ENCODE assay signal across 8 mouse cellular contexts in the genomic region with DNA sequence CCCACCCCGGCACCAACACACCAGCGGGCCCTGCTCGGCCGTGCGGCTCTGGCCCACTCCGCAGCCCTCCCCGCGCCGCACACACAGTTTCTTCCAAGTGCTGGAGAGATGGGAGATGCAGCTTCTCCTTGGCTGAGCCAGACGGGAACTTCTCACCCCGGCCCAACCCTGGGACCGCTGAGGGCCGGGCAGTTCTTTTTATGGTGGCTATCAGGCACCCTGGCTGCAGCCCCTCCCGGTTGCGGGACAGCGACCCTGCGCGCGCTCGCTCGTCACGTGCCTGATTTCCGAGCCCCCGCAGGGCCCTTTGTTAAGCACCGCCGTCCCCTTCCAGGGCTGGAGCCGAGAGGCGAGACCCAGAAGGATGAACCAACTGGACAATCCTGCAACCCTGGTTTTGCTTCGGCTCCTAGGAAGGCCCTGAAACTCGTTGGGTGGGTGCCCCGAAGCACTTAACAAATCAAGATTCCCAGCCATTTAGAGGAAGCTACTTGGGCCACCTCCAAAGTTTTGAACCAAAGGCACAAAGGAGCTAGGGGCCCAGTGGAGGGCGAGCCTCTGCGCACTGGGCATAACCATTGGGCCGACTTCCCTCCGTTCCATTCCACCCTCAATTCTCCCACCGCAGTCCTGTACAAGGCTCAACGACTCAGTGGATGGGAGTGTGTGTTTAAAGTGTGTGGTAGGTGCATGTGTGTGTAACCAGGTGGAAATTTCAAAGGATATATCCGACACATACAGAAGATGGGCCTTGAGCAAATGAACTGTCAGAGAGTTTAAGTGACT. TPM values are rescaled to one million over a fixed set of nuclear protein-coding genes. Genes with fewer than 3 reads are reported as not detected.
A peak's percentile ranks its signal among the peaks of the same experiment; 100 is the strongest.
DNase-seq lines count a peak whose midpoint lies in the region; ATAC-seq and TF ChIP-seq lines count a peak whose summit lies in the region.

No protein-coding gene starts in this region.

- H3K36me3 ChIP-seq in embryonic facial prominence, embryonic 10.5 days (replicated peaks): no peaks in the 10 kb centered on the region
- H3K36me3 ChIP-seq in hindbrain, embryonic 15.5 days: no peaks in the 10 kb centered on the region
- no peaks in the 10 kb centered on the region for H3K36me3 ChIP-seq in neural tube, embryonic 14.5 days (ENCODE audit: control insufficient read depth, insufficient read depth, low read length)

- H3K27me3 ChIP-seq in embryonic facial prominence, embryonic 10.5 days (replicated peaks; ENCODE audit: low read depth, poor library complexity, severe bottlenecking): peaks cover 100% of the 10 kb centered on the region
- peaks cover 21% of the 10 kb centered on the region for H3K27me3 ChIP-seq in hindbrain, embryonic 15.5 days
- 0 out of 2 replicates have a peak, but pooled peaks cover 4% of the 10 kb centered on the region for H3K27me3 ChIP-seq in neural tube, embryonic 14.5 days (ENCODE audit: control insufficient read depth, insufficient read depth, low read length)

- H3K4me2 ChIP-seq in hindbrain, embryonic 15.5 days: peak overlapping the region; percentile 69
- peak overlapping the region; percentile 73 for H3K4me2 ChIP-seq in neural tube, embryonic 14.5 days (ENCODE audit: low read depth, low read length)

- H3K9me3 ChIP-seq in embryonic facial prominence, embryonic 10.5 days: no peaks in the 10 kb centered on the region
- H3K9me3 ChIP-seq in hindbrain, embryonic 15.5 days: no peaks in the 10 kb centered on the region
- H3K9me3 ChIP-seq in neural tube, embryonic 14.5 days (ENCODE audit: control insufficient read depth, low read length): no peaks in the 10 kb centered on the region

- no peak for TF ChIP-seq CTCF in left cerebral cortex, adult 2 months (IDR thresholded peaks at IDR 0.05)

- peak overlapping the region; percentile 78 for H3K27ac ChIP-seq in left cerebral cortex, adult 2 months
- peak overlapping the region; percentile 90 for H3K27ac ChIP-seq in embryonic facial prominence, embryonic 10.5 days (replicated peaks)
- H3K27ac ChIP-seq in hindbrain, embryonic 15.5 days (replicated peaks): peak overlapping the region; percentile 84
- H3K27ac ChIP-seq in neural tube, embryonic 14.5 days (ENCODE audit: low read depth, low read length): peak overlapping the region; percentile 44

- H3K9ac ChIP-seq in hindbrain, embryonic 15.5 days: peak overlapping the region; percentile 42
- H3K9ac ChIP-seq in neural tube, embryonic 14.5 days (replicated peaks; ENCODE audit: low read depth, low read length): peak overlapping the region; percentile 56

- 1% methylated on average over 38 of the region's 38 CpGs for WGBS in embryonic facial prominence, embryonic 10.5 days
- WGBS in hindbrain, embryonic 15.5 days: 3% methylated on average over 38 of the region's 38 CpGs
- 2% methylated on average over 38 of the region's 38 CpGs for WGBS in neural tube, embryonic 14.5 days

- intact Hi-C loops in left cerebral cortex, adult 2 months (cut with DNase I): loop anchor here (10.0 kb wide), 3 partner anchors 1135 to 1335 kb away; no protein-coding TSS in a partner anchor
- intact Hi-C loops in left cerebral cortex, postnatal 14 days (cut with DNase I): loop anchor here (5.0 to 10.0 kb wide), 5 partner anchors 287 to 1215 kb away; a partner anchor contains a TSS

- H3K4me1 ChIP-seq in embryonic facial prominence, embryonic 10.5 days: peaks cover 64% of the 10 kb centered on the region
- H3K4me1 ChIP-seq in hindbrain, embryonic 15.5 days (replicated peaks): peaks cover 24% of the 10 kb centered on the region
- peaks cover 5% of the 10 kb centered on the region; the same call in 1 of the 2 replicates for H3K4me1 ChIP-seq in neural tube, embryonic 14.5 days (ENCODE audit: control insufficient read depth, insufficient read depth, low read length)

- peak overlapping the region; percentile 41 for H3K4me3 ChIP-seq in left cerebral cortex, adult 2 months
- peak overlapping the region; percentile 60 for H3K4me3 ChIP-seq in embryonic facial prominence, embryonic 10.5 days
- peak overlapping the region; percentile 41 for H3K4me3 ChIP-seq in hindbrain, embryonic 15.5 days
- peak overlapping the region; percentile 38 for H3K4me3 ChIP-seq in neural tube, embryonic 14.5 days (ENCODE audit: low read depth, low read length)

- peak; percentile 67 for ATAC-seq in hindbrain, embryonic 15.5 days (ENCODE audit: low FRiP score, low read depth)
- ATAC-seq in neural tube, embryonic 14.5 days (ENCODE audit: low read depth): peak; percentile 39
- no peak for ATAC-seq in megakaryocyte, adult 5-6 weeks (ENCODE audit: poor library complexity, severe bottlenecking)

- peak in 1 of 2 experiments; percentile 42 for DNase-seq in left cerebral cortex, adult 2 months (ENCODE audit: extremely low spot score in 1 of 2, low spot score in 2 of 2)
- DNase-seq in left cerebral cortex, adult 8-10 months (ENCODE audit: low spot score in 2 of 2): no peak
- DNase-seq in embryonic facial prominence, embryonic 10.5 days (ENCODE audit: low spot score): peak; percentile 78
- no peak for DNase-seq in urinary bladder, postnatal 4 days (ENCODE audit: low spot score in 2 of 2)
- no peak for DNase-seq in left cerebral cortex, postnatal 14 days (ENCODE audit: low spot score in 2 of 2)

RNA-seq across cellular contexts. Expression of a gene that starts 20.1 kb away (rescaled TPM):
- 100 to 1,000 TPM; 118 to 125 TPM for total RNA-seq in left cerebral cortex, adult 2 months (2021)
- 100 to 1,000 TPM in 1 of 4 experiments, 10 to 100 TPM in 3; 92.7 to 104 (median 96.8) TPM for total RNA-seq in left cerebral cortex, adult 8-10 months (2022)
- 54.4 and 58.6 TPM in 2 replicates for polyA plus RNA-seq in embryonic facial prominence, embryonic 10.5 days (2016; fragmentation: Nextera tagmentation; extraction: Ambion mirVana)
- 51.8 and 57.4 TPM in 2 replicates for polyA plus RNA-seq in hindbrain, embryonic 15.5 days (2015; fragmentation: Nextera tagmentation; extraction: Ambion mirVana)
- polyA plus RNA-seq in neural tube, embryonic 14.5 days (2014; fragmentation: Nextera tagmentation; extraction: Ambion mirVana): 48.6 and 50.3 TPM in 2 replicates
- not detected in 2 replicates for total RNA-seq in megakaryocyte, adult 5-6 weeks (2015)
- total RNA-seq in megakaryocyte, adult 5-6 weeks (2017): not detected in 2 replicates
- 100 to 1,000 TPM; 133 to 142 TPM for total RNA-seq in left cerebral cortex, postnatal 14 days (2021)

Comparison
In these comparisons a context has a peak if more than half of its experiments do, and no peak if none do; other contexts are left out.
1. RNA of a gene that starts 20.1 kb away (total RNA-seq): 133 to 142 TPM in left cerebral cortex, postnatal 14 days, 118 to 125 TPM in left cerebral cortex, adult 2 months and 92.7 to 104 TPM in left cerebral cortex, adult 8-10 months; not detected in megakaryocyte, adult 5-6 weeks; every median in the first group is over 10 times any median in the second.
2. Peak in every context shown above with its lines, with median percentiles within 50 percentile points of each other: H3K27ac ChIP-seq and H3K4me3 ChIP-seq.